Mouse (Mus musculus) NIH3T3 (cell line): ENCODE measurements around the gene Pglyrp3.
"Not testable (repeated sequence)": the region's sequence is repeated elsewhere in the genome, so short reads cannot be mapped to it uniquely, and the experiment has no call there.

Experiments
- DNase-seq: peaks from one replicate; pipeline ENCODE4 v3.0.0-alpha.2; 2012; ENCODE audit warnings: low read depth

Pglyrp3 gene

DNA sequence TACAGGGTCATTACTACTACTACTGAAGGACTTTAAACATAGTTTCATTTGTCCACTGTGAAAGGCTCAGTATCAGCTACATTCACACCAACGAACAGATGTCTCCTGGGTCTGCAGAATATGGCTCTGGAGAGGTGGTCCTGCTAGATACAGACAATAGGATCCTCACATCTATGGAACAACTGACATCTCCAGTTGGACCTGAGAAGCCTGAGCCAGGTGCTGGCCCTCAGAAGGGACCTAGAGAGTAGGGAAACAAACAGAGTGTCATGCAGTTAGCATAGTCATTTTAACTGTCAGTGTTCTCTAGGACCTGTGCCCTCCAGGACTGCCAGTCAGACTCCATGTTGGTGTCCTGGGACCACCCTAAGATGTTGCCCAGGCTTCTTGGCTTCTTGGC, at the start of gene Pglyrp3:
Gene Pglyrp3, plus strand, starts transcription at position 301 of the 400 bp plus-strand sequence.
- no peak for DNase-seq

DNA sequence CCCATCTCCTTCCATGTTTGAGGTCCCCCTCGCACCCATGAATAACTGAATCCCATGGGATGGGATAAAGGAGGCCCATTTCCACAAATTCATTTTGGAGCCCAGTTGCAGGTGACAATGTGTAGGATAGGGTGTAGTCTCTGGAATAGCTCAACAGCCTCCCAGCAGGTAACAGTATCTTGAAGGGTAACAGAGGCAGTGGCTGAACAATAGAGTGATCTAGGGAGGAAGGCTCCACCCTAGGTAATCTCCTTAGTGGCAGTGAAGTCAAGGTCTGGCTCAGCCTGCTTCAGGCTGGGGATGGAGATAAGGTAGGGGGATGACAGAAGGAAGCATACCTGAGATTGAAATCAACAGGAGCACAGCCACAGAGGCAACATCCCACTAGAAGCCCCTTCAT, 3.4 kb upstream of the Pglyrp3 start:
- no peak for DNase-seq

DNA sequence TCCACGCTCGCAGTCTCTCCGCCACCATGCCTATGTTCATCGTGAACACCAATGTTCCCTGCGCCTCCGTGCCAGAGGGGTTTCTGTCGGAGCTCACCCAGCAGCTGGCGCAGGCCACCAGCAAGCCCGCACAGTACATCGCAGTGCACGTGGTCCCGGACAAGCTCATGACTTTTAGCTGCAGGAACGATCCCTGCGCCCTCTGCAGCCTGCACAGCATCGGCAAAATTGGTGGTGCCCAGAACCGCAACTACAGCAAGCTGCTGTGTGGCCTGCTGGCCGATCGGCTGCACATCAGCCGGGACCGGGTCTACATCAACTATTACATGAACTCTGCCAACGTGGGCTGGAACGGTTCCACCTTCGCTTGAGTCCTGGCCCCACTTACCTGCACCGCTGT, 10.2 kb downstream of the Pglyrp3 start:
- DNase-seq, result not testable (repeated sequence)

DNA sequence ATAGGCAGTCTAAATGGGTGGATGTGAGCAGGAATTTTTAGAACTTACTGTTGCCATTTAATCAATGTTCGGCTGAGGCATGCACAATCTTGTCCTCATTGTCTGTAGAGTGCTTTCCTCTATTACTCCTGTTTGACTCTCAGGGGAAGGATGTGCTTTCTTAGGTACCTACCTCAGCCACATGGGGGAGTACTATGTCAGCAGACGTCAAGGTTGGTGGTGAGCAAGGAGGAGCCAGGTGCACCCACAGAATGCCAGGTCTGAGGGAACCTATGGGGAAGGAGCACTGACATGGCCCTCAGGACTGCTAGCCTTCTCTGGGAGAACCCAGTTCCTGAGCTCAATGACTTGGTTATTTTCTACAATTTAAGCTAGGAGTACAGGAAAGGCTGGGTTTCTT, 18.8 kb downstream of the Pglyrp3 start:
- DNase-seq, result no peak

DNA sequence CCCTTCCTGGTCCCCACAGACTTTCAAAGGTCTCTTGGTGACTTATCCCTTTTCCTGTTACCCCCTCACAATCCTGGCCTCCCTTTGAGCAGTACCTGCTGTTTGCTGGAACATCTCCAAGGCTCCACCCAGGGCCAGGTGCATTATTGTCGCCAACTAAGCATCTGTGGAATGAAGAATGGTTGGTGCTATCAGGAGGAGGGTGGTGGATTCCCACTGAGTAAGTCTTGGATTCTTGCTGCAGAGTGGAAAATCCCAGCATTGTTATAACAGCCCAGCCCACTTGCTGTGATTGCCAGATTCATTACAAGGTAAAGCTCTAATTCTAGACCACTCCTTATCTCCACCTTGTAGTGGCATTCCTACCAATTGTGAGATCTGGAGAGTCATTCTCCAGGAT, 19.5 kb downstream of the Pglyrp3 start:
- DNase-seq, result no peak

DNA sequence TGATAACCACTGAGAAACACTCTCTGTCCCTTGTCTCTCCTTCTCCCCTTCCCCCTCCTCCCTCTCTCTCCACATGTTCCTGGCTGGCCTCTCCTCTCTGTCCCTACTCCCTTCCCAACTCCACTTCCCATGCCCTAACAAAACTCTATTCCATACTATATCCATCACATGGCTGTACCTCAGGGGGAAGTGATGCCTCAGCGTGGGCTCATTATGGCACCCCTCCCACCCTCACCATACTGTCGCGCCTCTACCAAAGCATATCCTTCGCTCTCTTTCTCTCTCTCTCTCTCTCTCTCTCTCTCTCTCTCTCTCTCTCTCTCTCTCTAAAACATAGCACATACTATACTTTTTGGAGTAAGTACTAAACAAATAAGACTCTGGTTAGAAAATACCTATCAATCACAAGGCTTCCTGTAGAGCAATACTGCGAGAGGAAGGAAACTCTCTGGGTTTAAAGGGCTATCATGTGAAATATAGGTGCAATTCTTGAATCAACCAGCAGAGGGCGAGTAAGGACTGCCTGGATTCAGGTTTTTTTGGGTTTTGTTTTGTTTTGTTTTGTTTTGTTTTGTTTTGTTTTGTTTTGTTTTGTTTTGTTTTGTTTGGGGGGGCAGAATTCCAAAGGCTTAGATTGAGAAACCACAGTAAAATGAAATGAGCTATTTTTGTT, 36.1 kb downstream of the Pglyrp3 start:
- peak; percentile 54 for DNase-seq

DNA sequence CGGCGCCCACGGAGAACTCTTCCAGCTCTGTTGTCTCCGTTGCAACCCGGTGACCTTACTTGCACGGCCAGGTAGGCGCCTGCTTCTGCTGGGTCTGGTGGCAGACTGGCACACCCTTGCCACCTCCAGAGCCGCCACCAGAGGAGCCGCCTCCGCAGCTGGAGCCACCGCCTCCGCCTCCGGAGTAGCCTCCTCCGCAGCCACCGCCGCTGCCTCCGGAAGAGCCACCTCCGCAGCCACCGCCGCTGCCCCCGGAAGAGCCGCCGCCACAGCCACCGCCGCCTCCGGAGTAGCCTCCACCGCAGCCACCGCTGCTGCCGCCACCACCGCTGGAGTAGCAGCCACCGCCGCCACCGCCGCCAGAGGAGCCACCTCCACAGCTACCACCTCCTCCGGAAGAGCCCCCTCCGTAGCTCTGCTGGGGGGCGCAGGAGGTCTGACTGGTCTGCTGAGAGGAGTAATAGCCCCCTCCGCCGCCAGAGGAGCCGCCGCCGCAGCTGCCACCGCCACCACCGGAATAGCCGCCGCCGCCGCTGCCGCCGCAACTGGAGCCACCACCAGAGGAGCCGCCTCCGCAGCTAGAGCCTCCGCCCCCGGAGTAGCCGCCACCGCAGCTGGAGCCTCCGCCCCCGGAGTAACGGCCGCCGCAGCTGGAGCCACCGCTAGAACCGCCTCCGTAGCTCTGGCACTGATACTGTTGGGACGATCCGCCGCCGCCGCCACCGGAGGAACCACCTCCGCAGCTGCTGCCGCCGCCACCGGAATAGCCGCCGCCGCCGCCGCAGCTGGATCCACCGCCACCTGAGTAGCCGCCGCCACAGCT, 66.3 kb downstream of the Pglyrp3 start:
- DNase-seq, result no peak
